Mouse (Mus musculus) embryonic facial prominence, embryonic 14.5 days (tissue): ENCODE measurements around the gene Zmym4. TPM values are rescaled to one million over a fixed set of nuclear protein-coding genes. Genes with fewer than 3 reads are reported as not detected.

ENCODE experiments used
- ATAC-seq: fragments of 200-750 bp; cut with Nextera tagmentation; 2 replicates; pipeline ENCODE4 v1.8.0; 2017; ENCODE audit warnings: low read depth, moderate number of reproducible peaks, moderate TSS enrichment
- DNase-seq: peaks from one replicate; pipeline ENCODE4 v3.0.0-alpha.2; 2015; ENCODE audit warnings: low spot score
- H3K27ac ChIP-seq: fragments of 300-500 bp; sonication (generic); replicated peaks from 2 replicates; pipeline ENCODE4 v1.5.1; 2014; ENCODE audit warnings: low read depth, mild to moderate bottlenecking, low read length, moderate library complexity
- H3K27me3 ChIP-seq: fragments of 300-500 bp; sonication (generic); replicated peaks from 2 replicates; pipeline ENCODE4 v1.6.1; 2014; ENCODE audit warnings: low read length; ENCODE audit not compliant: control insufficient read depth, insufficient read depth
- H3K36me3 ChIP-seq: fragments of 300-500 bp; sonication (generic); 2 replicates; pipeline ENCODE4 v1.6.1; 2014; ENCODE audit warnings: low read length, mixed read lengths; ENCODE audit not compliant: control insufficient read depth, insufficient read depth
- H3K4me1 ChIP-seq: fragments of 300-500 bp; sonication (generic); 2 replicates; pipeline ENCODE4 v1.6.1; 2014; ENCODE audit warnings: antibody characterized with exemption, low read length; ENCODE audit not compliant: control insufficient read depth, insufficient read depth
- H3K4me2 ChIP-seq: fragments of 300-500 bp; sonication (generic); 2 replicates; pipeline ENCODE4 v1.6.1; 2014; ENCODE audit warnings: low read depth, mild to moderate bottlenecking, low read length, moderate library complexity, mixed read lengths
- H3K4me3 ChIP-seq: fragments of 300-500 bp; sonication (generic); 2 replicates; pipeline ENCODE4 v1.5.1; 2014; ENCODE audit warnings: low read depth, mild to moderate bottlenecking, low read length
- H3K9ac ChIP-seq: fragments of 300-500 bp; sonication (generic); 2 replicates; pipeline ENCODE4 v1.6.1; 2014; ENCODE audit warnings: low read depth, mild to moderate bottlenecking, low read length, moderate library complexity, mixed read lengths
- H3K9me3 ChIP-seq: fragments of 300-500 bp; sonication (generic); 2 replicates; pipeline ENCODE4 v1.6.1; 2016; ENCODE audit warnings: low read length; ENCODE audit not compliant: control insufficient read depth
- WGBS: fragments of 180-500 bp; shearing (Covaris S2); extraction: QIAGEN DNeasy Blood & Tissue Kit; methylation state at CpG from one replicate; pipeline ENCODE4 v1.1.7; 2014; 5-methylcytosine and 5-hydroxymethylcytosine counted together
- polyA plus RNA-seq: library from polyadenylated mRNA; unstranded; fragments of >200 nt; fragmentation: Nextera tagmentation; extraction: Ambion mirVana; gene quantifications from 2 replicates; pipeline ENCODE4 v1.2.1, GENCODE M21; 2014

The Zmym4 gene
- polyA plus RNA-seq, 1 experiment from 2014 or later = 20.9 TPM

DNA sequence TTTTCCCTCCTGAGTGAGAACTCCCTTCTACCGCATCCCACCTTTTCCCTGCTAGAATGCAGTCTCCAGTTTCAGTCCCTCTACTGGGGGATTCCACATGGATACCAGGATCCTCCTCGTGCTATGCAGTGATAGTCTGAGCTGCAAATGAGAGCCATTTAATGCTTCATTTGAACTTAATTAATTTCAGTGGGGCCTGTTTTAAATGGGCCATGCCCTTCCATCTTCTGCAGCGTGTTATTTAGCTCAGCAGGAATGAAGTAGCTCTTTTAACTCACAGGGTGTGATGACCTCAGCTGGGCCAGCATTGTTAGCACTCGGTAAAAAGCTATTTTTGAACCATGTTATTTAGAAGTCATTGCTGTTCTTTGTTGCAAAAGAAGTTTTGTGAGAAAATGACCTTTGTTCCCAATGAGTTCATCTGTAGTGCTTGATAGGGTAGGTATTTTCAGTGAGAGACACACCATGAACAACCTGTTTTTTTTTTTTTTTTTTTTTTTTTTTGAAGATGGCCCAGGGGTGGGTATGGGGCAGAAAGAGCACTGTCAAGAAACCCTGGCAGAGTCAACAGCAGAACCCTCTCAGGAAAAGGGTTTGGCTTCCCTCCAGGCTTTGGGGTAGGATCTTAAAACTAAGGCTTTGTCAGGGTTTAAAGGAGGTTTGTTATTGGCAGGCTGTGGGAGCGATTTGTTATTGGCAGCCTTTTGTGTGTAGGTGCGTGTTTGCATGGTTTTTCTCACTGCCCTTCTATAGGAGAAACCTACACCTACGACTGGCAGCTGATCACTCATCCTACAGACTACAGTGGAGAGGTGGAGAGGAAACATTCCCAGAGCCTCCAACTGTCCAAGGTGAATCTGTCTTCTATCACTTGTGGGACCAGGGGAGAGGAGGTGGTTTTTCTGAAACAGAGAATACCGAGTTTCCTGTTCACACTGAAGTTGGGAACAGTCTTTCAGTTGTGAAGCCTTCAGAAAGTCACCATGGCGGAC, 144.7 kb downstream of the Zmym4 start:
- ATAC-seq (no peak), DNase-seq (peak; percentile 32)
- H3K9me3 ChIP-seq = no peaks in the 10 kb centered on the region
- H3K27ac ChIP-seq = no peak overlapping the region
- no peak overlapping the region for H3K9ac ChIP-seq
- H3K4me1 ChIP-seq = no peaks in the 10 kb centered on the region
- H3K36me3 ChIP-seq = peaks cover 28% of the 10 kb centered on the region; the same call in 1 of the 2 replicates
- no peaks in the 10 kb centered on the region for H3K27me3 ChIP-seq
- WGBS = 71% methylated on average over 9 of the region's 9 CpGs
- H3K4me3 ChIP-seq = no peak overlapping the region
- H3K4me2 ChIP-seq = no peak overlapping the region

GRCm38 (mm10) chr4:126814854-126815253, 153.1 kb downstream of the Zmym4 start:
- ATAC-seq = no peak
- Histone ChIP-seq H3K4me1 (no peaks in the 10 kb centered on the region), H3K4me2 (no peak overlapping the region), H3K27me3 (no peaks in the 10 kb centered on the region), H3K9me3 (no peaks in the 10 kb centered on the region), H3K9ac (no peak overlapping the region), H3K4me3 (no peak overlapping the region), H3K36me3 (peaks cover 37% of the 10 kb centered on the region), H3K27ac (no peak overlapping the region)
- 58% methylated on average over 5 of the region's 5 CpGs for WGBS
- no peak for DNase-seq

DNA sequence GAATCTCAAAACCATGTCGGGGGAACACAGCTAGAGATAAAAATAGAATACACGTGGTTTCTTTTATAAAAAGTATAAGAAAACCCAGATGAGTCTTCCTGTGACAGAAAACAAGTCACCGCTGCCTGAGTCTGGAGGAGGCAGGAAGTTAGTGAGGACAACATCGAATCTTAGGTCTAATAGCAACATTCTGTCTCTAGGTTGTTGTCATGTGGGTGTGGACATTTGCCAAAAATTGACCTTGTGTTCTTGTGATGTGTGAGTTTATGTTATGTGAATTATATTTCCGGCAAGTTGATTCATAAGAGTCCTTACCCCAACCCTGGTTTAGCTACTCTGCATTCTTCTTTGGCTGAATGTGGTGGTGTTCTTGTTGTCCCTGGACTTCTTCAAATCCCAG, 154.7 kb downstream of the Zmym4 start:
- no peak for DNase-seq
- Histone ChIP-seq H3K4me3 (no peak overlapping the region), H3K27me3 (no peaks in the 10 kb centered on the region), H3K36me3 (peaks cover 37% of the 10 kb centered on the region), H3K9me3 (no peaks in the 10 kb centered on the region), H3K9ac (no peak overlapping the region), H3K27ac (no peak overlapping the region), H3K4me2 (no peak overlapping the region), H3K4me1 (no peaks in the 10 kb centered on the region)
- no peak for ATAC-seq
- 52% methylated on average over 5 of the region's 5 CpGs for WGBS

Other genes starting within 250 kb of the Zmym4 start
- 0.22 and 0.78 TPM in 2 replicates for gene Tfap2e, start 231.9 kb downstream of the Zmym4 start, polyA plus RNA-seq
- 28.4 and 31.1 TPM in 2 replicates for gene Ncdn, start 214.7 kb downstream of the Zmym4 start, polyA plus RNA-seq
- gene AU040320, start 214.6 kb downstream of the Zmym4 start, polyA plus RNA-seq = 18.8 and 20.8 TPM in 2 replicates
- gene Sfpq, start 53.2 kb upstream of the Zmym4 start, polyA plus RNA-seq = 92.4 and 105 TPM in 2 replicates
- gene Zmym1, start 93.0 kb upstream of the Zmym4 start, polyA plus RNA-seq = 20.7 and 23.1 TPM in 2 replicates
- 20.5 and 25.4 TPM in 2 replicates for gene Zmym6, start 109.2 kb upstream of the Zmym4 start, polyA plus RNA-seq
- 12.4 and 15.7 TPM in 2 replicates for gene Tmem35b, start 155.6 kb upstream of the Zmym4 start, polyA plus RNA-seq
- gene Dlgap3, start 201.1 kb upstream of the Zmym4 start, polyA plus RNA-seq = 2.3 and 2.8 TPM in 2 replicates